Mouse (Mus musculus): ENCODE results near the gene Adam8. TPM values are rescaled to one million over a fixed set of nuclear protein-coding genes. Genes with fewer than 3 reads are reported as not detected.
A peak's percentile ranks its signal among the peaks of the same experiment; 100 is the strongest.

The Adam8 gene
- polyA plus RNA-seq, 1 experiment from 2014 or later = 2.8 TPM

- H3K36me3 ChIP-seq (ENCODE audit: control insufficient read depth, insufficient read depth) = no peaks in the 10 kb centered on the region
- H3K27ac ChIP-seq (ENCODE audit: low read length) = no peak overlapping the region
- no peaks in the 10 kb centered on the region for H3K9me3 ChIP-seq (replicated peaks; ENCODE audit: control insufficient read depth, low read length)
- ATAC-seq (replicated peaks; ENCODE audit: extremely low read depth, insufficient read depth, low FRiP score) = no peak
- no peak overlapping the region for H3K4me3 ChIP-seq (ENCODE audit: low read length)
- H3K27me3 ChIP-seq (ENCODE audit: control insufficient read depth, insufficient read depth, low read length) = peaks cover 3% of the 10 kb centered on the region
- WGBS = 91% methylated on average over 11 of the region's 11 CpGs
- no peak overlapping the region for H3K9ac ChIP-seq (ENCODE audit: low read length)
- no peak overlapping the region for H3K4me2 ChIP-seq (ENCODE audit: low read depth, low read length)
- H3K4me1 ChIP-seq (ENCODE audit: control insufficient read depth, insufficient read depth, low read length) = no peaks in the 10 kb centered on the region
These were observed 7.9 kb downstream of the Adam8 start for GRCm38 (mm10) chr7:139984505-139984904.

- Histone ChIP-seq H3K4me2 (ENCODE audit: low read depth, low read length) (no peak overlapping the region), H3K4me3 (ENCODE audit: low read length) (no peak overlapping the region), H3K9me3 (replicated peaks; ENCODE audit: control insufficient read depth, low read length) (no peaks in the 10 kb centered on the region), H3K36me3 (ENCODE audit: control insufficient read depth, insufficient read depth) (no peaks in the 10 kb centered on the region), H3K9ac (ENCODE audit: low read length) (no peak overlapping the region), H3K4me1 (ENCODE audit: control insufficient read depth, insufficient read depth, low read length) (peaks cover 4% of the 10 kb centered on the region; the same call in 1 of the 2 replicates), H3K27me3 (ENCODE audit: control insufficient read depth, insufficient read depth, low read length) (peaks cover 3% of the 10 kb centered on the region), H3K27ac (ENCODE audit: low read length) (no peak overlapping the region)
- no peak for ATAC-seq (replicated peaks; ENCODE audit: extremely low read depth, insufficient read depth, low FRiP score)
- WGBS = 73% methylated on average over 11 of the region's 11 CpGs
These were observed 10.3 kb downstream of the Adam8 start for GRCm38 (mm10) chr7:139982058-139982457.

- Histone ChIP-seq H3K36me3 (ENCODE audit: control insufficient read depth, insufficient read depth) (no peaks in the 10 kb centered on the region), H3K9ac (ENCODE audit: low read length) (no peak overlapping the region), H3K4me1 (ENCODE audit: control insufficient read depth, insufficient read depth, low read length) (peaks cover 4% of the 10 kb centered on the region; the same call in 1 of the 2 replicates), H3K9me3 (replicated peaks; ENCODE audit: control insufficient read depth, low read length) (no peaks in the 10 kb centered on the region), H3K4me2 (ENCODE audit: low read depth, low read length) (no peak overlapping the region), H3K4me3 (ENCODE audit: low read length) (no peak overlapping the region), H3K27me3 (ENCODE audit: control insufficient read depth, insufficient read depth, low read length) (peaks cover 6% of the 10 kb centered on the region), H3K27ac (ENCODE audit: low read length) (no peak overlapping the region)
- 49% methylated on average over 3 of the region's 3 CpGs for WGBS
- ATAC-seq (replicated peaks; ENCODE audit: extremely low read depth, insufficient read depth, low FRiP score) = no peak
These were observed 11.6 kb downstream of the Adam8 start for GRCm38 (mm10) chr7:139980778-139981177.

- Histone ChIP-seq H3K9me3 (replicated peaks; ENCODE audit: control insufficient read depth, low read length) (no peaks in the 10 kb centered on the region), H3K27me3 (ENCODE audit: control insufficient read depth, insufficient read depth, low read length) (peaks cover 6% of the 10 kb centered on the region), H3K4me1 (ENCODE audit: control insufficient read depth, insufficient read depth, low read length) (peaks cover 4% of the 10 kb centered on the region; the same call in 1 of the 2 replicates), H3K4me3 (ENCODE audit: low read length) (peak overlapping the region; percentile 63), H3K4me2 (ENCODE audit: low read depth, low read length) (peak overlapping the region; percentile 87), H3K9ac (ENCODE audit: low read length) (0 out of 2 replicates have a peak overlapping the region, but pooled peaks have one; percentile 20), H3K36me3 (ENCODE audit: control insufficient read depth, insufficient read depth) (no peaks in the 10 kb centered on the region), H3K27ac (ENCODE audit: low read length) (no peak overlapping the region)
- 39% methylated on average over 13 of the region's 13 CpGs for WGBS
- ATAC-seq (replicated peaks; ENCODE audit: extremely low read depth, insufficient read depth, low FRiP score) = no peak; the same call in 1 of the 2 replicates
These were observed 13.2 kb downstream of the Adam8 start for GRCm38 (mm10) chr7:139979011-139979719.

GRCm38 (mm10) chr7:139978278-139978892 lies 14.0 kb downstream of the Adam8 start, which contains the start of gene 6430531B16Rik:
6430531B16Rik (minus strand) TSS chr7:139978755.
- H3K27me3 ChIP-seq (ENCODE audit: control insufficient read depth, insufficient read depth, low read length) = peaks cover 6% of the 10 kb centered on the region
- peak within 1 kb of the TSS; percentile 63 for H3K4me3 ChIP-seq (ENCODE audit: low read length)
- peak within 1 kb of the TSS; percentile 87 for H3K4me2 ChIP-seq (ENCODE audit: low read depth, low read length)
- no peaks in the 10 kb centered on the region for H3K9me3 ChIP-seq (replicated peaks; ENCODE audit: control insufficient read depth, low read length)
- 4% methylated on average over 32 of the region's 32 CpGs for WGBS
- H3K9ac ChIP-seq (ENCODE audit: low read length) = peak within 1 kb of the TSS; percentile 66
- peaks cover 4% of the 10 kb centered on the region; the same call in 1 of the 2 replicates for H3K4me1 ChIP-seq (ENCODE audit: control insufficient read depth, insufficient read depth, low read length)
- H3K36me3 ChIP-seq (ENCODE audit: control insufficient read depth, insufficient read depth) = no peaks in the 10 kb centered on the region
- peak; percentile 77 for ATAC-seq (replicated peaks; ENCODE audit: extremely low read depth, insufficient read depth, low FRiP score)
- no peak within 1 kb of the TSS for H3K27ac ChIP-seq (ENCODE audit: low read length)

GRCm38 (mm10) chr7:139975471-139975870 lies 16.9 kb downstream of the Adam8 start:
- H3K36me3 ChIP-seq (ENCODE audit: control insufficient read depth, insufficient read depth) = no peaks in the 10 kb centered on the region
- peaks cover 6% of the 10 kb centered on the region for H3K27me3 ChIP-seq (ENCODE audit: control insufficient read depth, insufficient read depth, low read length)
- WGBS = 45% methylated on average over 5 of the region's 5 CpGs
- ATAC-seq (replicated peaks; ENCODE audit: extremely low read depth, insufficient read depth, low FRiP score) = no peak
- H3K27ac ChIP-seq (ENCODE audit: low read length) = no peak overlapping the region
- no peak overlapping the region for H3K4me2 ChIP-seq (ENCODE audit: low read depth, low read length)
- no peaks in the 10 kb centered on the region for H3K9me3 ChIP-seq (replicated peaks; ENCODE audit: control insufficient read depth, low read length)
- no peak overlapping the region for H3K9ac ChIP-seq (ENCODE audit: low read length)
- no peak overlapping the region for H3K4me3 ChIP-seq (ENCODE audit: low read length)
- H3K4me1 ChIP-seq (ENCODE audit: control insufficient read depth, insufficient read depth, low read length) = peaks cover 4% of the 10 kb centered on the region; the same call in 1 of the 2 replicates

GRCm38 (mm10) chr7:139974307-139974706 lies 18.1 kb downstream of the Adam8 start:
- peaks cover 3% of the 10 kb centered on the region; the same call in 1 of the 2 replicates for H3K27me3 ChIP-seq (ENCODE audit: control insufficient read depth, insufficient read depth, low read length)
- no peak overlapping the region for H3K4me3 ChIP-seq (ENCODE audit: low read length)
- ATAC-seq (replicated peaks; ENCODE audit: extremely low read depth, insufficient read depth, low FRiP score) = no peak
- H3K4me1 ChIP-seq (ENCODE audit: control insufficient read depth, insufficient read depth, low read length) = peaks cover 4% of the 10 kb centered on the region; the same call in 1 of the 2 replicates
- H3K9me3 ChIP-seq (replicated peaks; ENCODE audit: control insufficient read depth, low read length) = no peaks in the 10 kb centered on the region
- H3K9ac ChIP-seq (ENCODE audit: low read length) = no peak overlapping the region
- 70% methylated on average over 10 of the region's 10 CpGs for WGBS
- H3K36me3 ChIP-seq (ENCODE audit: control insufficient read depth, insufficient read depth) = no peaks in the 10 kb centered on the region
- no peak overlapping the region; the same call in 1 of the 2 replicates for H3K27ac ChIP-seq (ENCODE audit: low read length)
- H3K4me2 ChIP-seq (ENCODE audit: low read depth, low read length) = no peak overlapping the region

GRCm38 (mm10) chr7:139972923-139973331 lies 19.4 kb downstream of the Adam8 start:
- Histone ChIP-seq H3K4me2 (ENCODE audit: low read depth, low read length) (no peak overlapping the region), H3K9me3 (replicated peaks; ENCODE audit: control insufficient read depth, low read length) (no peaks in the 10 kb centered on the region), H3K4me3 (ENCODE audit: low read length) (no peak overlapping the region), H3K36me3 (ENCODE audit: control insufficient read depth, insufficient read depth) (no peaks in the 10 kb centered on the region), H3K27ac (ENCODE audit: low read length) (no peak overlapping the region), H3K4me1 (ENCODE audit: control insufficient read depth, insufficient read depth, low read length) (no peaks in the 10 kb centered on the region), H3K27me3 (ENCODE audit: control insufficient read depth, insufficient read depth, low read length) (peaks cover 7% of the 10 kb centered on the region), H3K9ac (ENCODE audit: low read length) (no peak overlapping the region)
- ATAC-seq (replicated peaks; ENCODE audit: extremely low read depth, insufficient read depth, low FRiP score) = no peak

GRCm38 (mm10) chr7:139971436-139971835 lies 20.9 kb downstream of the Adam8 start:
- Histone ChIP-seq H3K27ac (ENCODE audit: low read length) (no peak overlapping the region), H3K36me3 (ENCODE audit: control insufficient read depth, insufficient read depth) (no peaks in the 10 kb centered on the region), H3K4me3 (ENCODE audit: low read length) (no peak overlapping the region), H3K27me3 (ENCODE audit: control insufficient read depth, insufficient read depth, low read length) (peaks cover 10% of the 10 kb centered on the region), H3K4me2 (ENCODE audit: low read depth, low read length) (no peak overlapping the region), H3K9ac (ENCODE audit: low read length) (no peak overlapping the region), H3K9me3 (replicated peaks; ENCODE audit: control insufficient read depth, low read length) (no peaks in the 10 kb centered on the region), H3K4me1 (ENCODE audit: control insufficient read depth, insufficient read depth, low read length) (no peaks in the 10 kb centered on the region)
- no peak for ATAC-seq (replicated peaks; ENCODE audit: extremely low read depth, insufficient read depth, low FRiP score)
- 37% methylated on average over 6 of the region's 6 CpGs for WGBS

Data from heart, embryonic 16.5 days (tissue).